Mouse (Mus musculus) thymus, adult 2 months (tissue): Measurements from ENCODE around the gene Cxadr.

Source experiments
- CTCF ChIP-seq: fragments of 200-500 bp; IDR thresholded peaks from 2 replicates; pipeline ENCODE4 v1.5.1; 2012; ENCODE audit warnings: mild to moderate bottlenecking, control low read depth, low read length, moderate library complexity, borderline replicate concordance; ENCODE audit not compliant: control insufficient read depth, poor library complexity, insufficient read depth; ENCODE audit errors: extremely low read depth
- POLR2A ChIP-seq: fragments of 200-500 bp; IDR thresholded peaks from 2 replicates; pipeline ENCODE4 v1.6.1; 2012; ENCODE audit warnings: mild to moderate bottlenecking, low read length, control low read depth, moderate library complexity; ENCODE audit not compliant: control insufficient read depth, poor library complexity, insufficient read depth; ENCODE audit errors: extremely low read depth

GRCm38 (mm10) chr16:78319711-78320110 lies 18.4 kb downstream of the Cxadr start:
- TF ChIP-seq POLR2A (no peak), CTCF (no peak)
